Comparison of ENCODE assay signal across 19 mouse cellular contexts in the genomic region with DNA sequence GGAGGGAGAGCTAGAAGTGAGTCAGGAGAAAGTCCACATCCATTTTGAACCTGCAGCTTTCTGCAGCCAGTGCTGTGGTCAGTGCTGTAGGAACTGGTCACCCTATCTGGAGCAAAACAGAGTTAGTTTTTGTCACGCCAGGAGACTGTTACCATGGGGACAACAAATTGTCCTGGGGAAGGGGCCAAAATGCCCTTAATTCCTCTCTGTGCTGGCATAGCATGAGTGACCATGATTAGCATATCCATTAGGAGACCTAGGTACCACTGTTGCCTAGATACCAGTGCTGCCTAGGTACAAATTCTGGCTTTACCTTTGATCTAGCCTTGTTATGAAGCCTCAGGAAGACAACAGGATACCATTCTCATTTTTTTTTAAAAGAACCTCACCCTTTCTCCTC.
DNase-seq lines count a peak whose midpoint lies in the region; ATAC-seq and TF ChIP-seq lines count a peak whose summit lies in the region.
"Had no signal": no experiment of that assay in that cellular context is flagged by ENCODE, and none has a peak within 500 bp of the region (broad histone marks: within the 10 kb centered on the region; RNA-seq: fewer than 3 reads in every experiment).

No protein-coding gene starts in this region.

- H3K4me3 ChIP-seq in hindbrain, postnatal 0 days (ENCODE audit: low read length) = no peak overlapping the region
- no peak overlapping the region for H3K4me3 ChIP-seq in hindbrain, embryonic 12.5 days
- H3K4me3 ChIP-seq in neural tube, embryonic 14.5 days (ENCODE audit: low read depth, low read length) = no peak overlapping the region
- H3K4me3 ChIP-seq: embryonic facial prominence, embryonic 15.5 days; forebrain, embryonic 13.5 days; myocyte had no signal

- intact Hi-C loops in left cerebral cortex, postnatal 36 days (cut with DNase I) = no loop called here

- no peaks in the 10 kb centered on the region for H3K36me3 ChIP-seq in hindbrain, postnatal 0 days (ENCODE audit: insufficient read depth, low read length)
- H3K36me3 ChIP-seq in hindbrain, embryonic 12.5 days = no peaks in the 10 kb centered on the region
- H3K36me3 ChIP-seq in neural tube, embryonic 14.5 days (ENCODE audit: control insufficient read depth, insufficient read depth, low read length) = no peaks in the 10 kb centered on the region
- H3K36me3 ChIP-seq: embryonic facial prominence, embryonic 15.5 days had no signal

- no peaks in the 10 kb centered on the region for H3K4me1 ChIP-seq in hindbrain, postnatal 0 days (ENCODE audit: insufficient read depth, low read length)
- peaks cover 5% of the 10 kb centered on the region for H3K4me1 ChIP-seq in hindbrain, embryonic 12.5 days
- no peaks in the 10 kb centered on the region for H3K4me1 ChIP-seq in neural tube, embryonic 14.5 days (ENCODE audit: control insufficient read depth, insufficient read depth, low read length)
- H3K4me1 ChIP-seq: embryonic facial prominence, embryonic 15.5 days; forebrain, embryonic 13.5 days had no signal

- no peak overlapping the region for H3K4me2 ChIP-seq in hindbrain, postnatal 0 days (ENCODE audit: low read depth, low read length)
- H3K4me2 ChIP-seq in hindbrain, embryonic 12.5 days (replicated peaks) = no peak overlapping the region
- no peak overlapping the region for H3K4me2 ChIP-seq in neural tube, embryonic 14.5 days (ENCODE audit: low read depth, low read length)
- H3K4me2 ChIP-seq: embryonic facial prominence, embryonic 15.5 days; forebrain, embryonic 13.5 days had no signal

- WGBS in hindbrain, postnatal 0 days = 21% methylated on average over 1 of the region's 1 CpGs
- WGBS in hindbrain, embryonic 12.5 days = 9% methylated on average over 1 of the region's 1 CpGs
- WGBS in neural tube, embryonic 14.5 days = 19% methylated on average over 1 of the region's 1 CpGs

- peak; percentile 67; the same call in 1 of the 2 replicates for ATAC-seq in hindbrain, postnatal 0 days
- ATAC-seq in hindbrain, embryonic 12.5 days (ENCODE audit: low FRiP score) = no peak
- peak; percentile 65; the same call in 1 of the 2 replicates for ATAC-seq in neural tube, embryonic 14.5 days (ENCODE audit: low read depth)
- ATAC-seq: forebrain, embryonic 13.5 days; intestine, postnatal 0 days had no signal

- no peaks in the 10 kb centered on the region for H3K9me3 ChIP-seq in hindbrain, postnatal 0 days (ENCODE audit: low read length)
- no peaks in the 10 kb centered on the region for H3K9me3 ChIP-seq in hindbrain, embryonic 12.5 days (replicated peaks)
- no peaks in the 10 kb centered on the region for H3K9me3 ChIP-seq in neural tube, embryonic 14.5 days (ENCODE audit: control insufficient read depth, low read length)
- H3K9me3 ChIP-seq: embryonic facial prominence, embryonic 15.5 days; forebrain, embryonic 13.5 days had no signal

- peak; percentile 63 for DNase-seq in hindbrain, postnatal 0 days (ENCODE audit: low spot score)
- no peak for DNase-seq in neural tube, embryonic 10.5 days (ENCODE audit: extremely low spot score, low spot score)
- DNase-seq in frontal cortex, postnatal 10 days (ENCODE audit: low spot score in 2 of 2) = peak; percentile 10 to 18
- peak; percentile 8 to 19 for DNase-seq in left cerebral cortex, postnatal 36 days (ENCODE audit: low spot score in 2 of 2)
- no peak for DNase-seq in gastrocnemius, postnatal 4 days (ENCODE audit: low spot score in 2 of 2)
- DNase-seq: adrenal gland, postnatal 14 days; cerebellum, adult 9-10 months; gastrocnemius, postnatal 10 days; heart, postnatal 14 days; kidney, postnatal 25 days; lung, postnatal 10 days; thymus, adult 18-20 months had no signal

- TF ChIP-seq CTCF in hindbrain, postnatal 0 days (IDR thresholded peaks at IDR 0.05; ENCODE audit: low read depth) = no peak

- H3K9ac ChIP-seq in hindbrain, postnatal 0 days (replicated peaks; ENCODE audit: low read length) = no peak overlapping the region
- no peak overlapping the region for H3K9ac ChIP-seq in hindbrain, embryonic 12.5 days
- no peak overlapping the region for H3K9ac ChIP-seq in neural tube, embryonic 14.5 days (replicated peaks; ENCODE audit: low read depth, low read length)
- H3K9ac ChIP-seq: embryonic facial prominence, embryonic 15.5 days; forebrain, embryonic 13.5 days; liver, embryonic 14.5 days had no signal

- no peak overlapping the region for H3K27ac ChIP-seq in hindbrain, postnatal 0 days
- no peak overlapping the region for H3K27ac ChIP-seq in hindbrain, embryonic 12.5 days
- H3K27ac ChIP-seq in neural tube, embryonic 14.5 days (ENCODE audit: low read depth, low read length) = no peak overlapping the region
- H3K27ac ChIP-seq: embryonic facial prominence, embryonic 15.5 days; forebrain, embryonic 13.5 days; liver, embryonic 14.5 days had no signal

- H3K27me3 ChIP-seq in hindbrain, postnatal 0 days (ENCODE audit: insufficient read depth, low read length) = no peaks in the 10 kb centered on the region
- no peaks in the 10 kb centered on the region for H3K27me3 ChIP-seq in hindbrain, embryonic 12.5 days
- H3K27me3 ChIP-seq in neural tube, embryonic 14.5 days (ENCODE audit: control insufficient read depth, insufficient read depth, low read length) = no peaks in the 10 kb centered on the region
- H3K27me3 ChIP-seq: embryonic facial prominence, embryonic 15.5 days; forebrain, embryonic 13.5 days had no signal

Comparison
In these comparisons a context has a peak if more than half of its experiments do, and no peak if none do; other contexts are left out.
1. DNase-seq: peak in hindbrain, postnatal 0 days (single experiment), frontal cortex, postnatal 10 days (2 of 2) and left cerebral cortex, postnatal 36 days (2 of 2); none in neural tube, embryonic 10.5 days (single experiment) and gastrocnemius, postnatal 4 days (0 of 2).